Mouse (Mus musculus): ENCODE measurements around the gene Lix1.
A peak's percentile ranks its signal among the peaks of the same experiment; 100 is the strongest.

The Lix1 gene

DNA sequence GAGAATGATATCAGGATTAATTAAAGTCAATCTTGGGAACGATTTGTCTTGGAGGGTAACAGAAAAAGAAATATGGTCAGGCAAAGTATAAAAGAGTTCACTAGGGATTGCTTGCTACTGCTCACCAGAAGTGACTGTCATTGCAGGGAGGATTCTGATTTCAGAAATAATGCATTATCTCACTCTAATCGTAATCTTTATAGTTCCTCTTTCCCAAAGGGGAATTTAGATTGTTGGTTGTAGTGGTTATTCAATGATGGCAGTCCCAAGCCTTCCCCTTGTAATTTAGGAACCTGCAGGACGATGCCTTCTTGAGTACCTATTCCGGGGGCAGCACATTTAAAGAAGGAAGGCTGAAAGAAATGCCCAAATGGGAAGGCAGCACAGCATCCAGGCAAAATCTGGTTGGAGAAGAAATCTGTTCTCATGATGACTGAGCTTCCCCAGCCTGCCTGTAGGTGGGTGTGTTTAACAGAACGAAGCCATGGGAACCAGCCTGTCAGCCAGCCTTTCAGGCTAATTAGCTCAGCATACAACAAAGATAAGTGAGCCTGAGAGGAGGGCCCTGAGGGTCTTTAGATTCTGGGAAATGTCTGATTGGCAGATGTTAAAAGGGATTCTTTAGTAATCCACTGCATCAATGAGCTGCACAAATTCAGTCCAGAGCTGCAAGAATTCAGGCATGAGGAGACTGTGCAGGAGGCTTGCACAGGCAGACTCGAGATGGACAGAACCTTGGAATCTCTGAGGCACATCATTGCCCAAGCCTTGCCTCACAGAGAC lies at the start of gene Lix1:
Gene Lix1 (plus strand): TSS at position 451 of the 783 bp plus-strand sequence.
- no peak for DNase-seq (ENCODE audit: low spot score in 2 of 2)

DNA sequence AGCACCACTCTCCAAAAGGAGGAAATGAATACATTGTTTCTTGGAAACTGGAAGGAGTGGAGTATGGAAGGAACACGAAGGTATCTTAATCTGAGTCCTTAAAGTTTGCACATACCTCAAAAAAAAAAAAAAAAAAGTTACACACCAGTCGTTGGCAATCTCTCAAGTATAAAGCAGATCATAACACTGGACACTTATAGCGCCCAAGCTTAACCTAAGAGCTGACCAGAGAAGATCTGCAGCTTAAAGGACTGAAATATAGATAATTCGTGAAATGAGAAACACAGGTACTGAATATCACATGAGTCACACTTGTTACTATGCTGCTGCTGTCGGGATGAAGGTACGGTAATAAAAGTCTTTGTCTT lies 28.9 kb upstream of the Lix1 start:
- no peak for DNase-seq (ENCODE audit: low spot score in 2 of 2)

DNA sequence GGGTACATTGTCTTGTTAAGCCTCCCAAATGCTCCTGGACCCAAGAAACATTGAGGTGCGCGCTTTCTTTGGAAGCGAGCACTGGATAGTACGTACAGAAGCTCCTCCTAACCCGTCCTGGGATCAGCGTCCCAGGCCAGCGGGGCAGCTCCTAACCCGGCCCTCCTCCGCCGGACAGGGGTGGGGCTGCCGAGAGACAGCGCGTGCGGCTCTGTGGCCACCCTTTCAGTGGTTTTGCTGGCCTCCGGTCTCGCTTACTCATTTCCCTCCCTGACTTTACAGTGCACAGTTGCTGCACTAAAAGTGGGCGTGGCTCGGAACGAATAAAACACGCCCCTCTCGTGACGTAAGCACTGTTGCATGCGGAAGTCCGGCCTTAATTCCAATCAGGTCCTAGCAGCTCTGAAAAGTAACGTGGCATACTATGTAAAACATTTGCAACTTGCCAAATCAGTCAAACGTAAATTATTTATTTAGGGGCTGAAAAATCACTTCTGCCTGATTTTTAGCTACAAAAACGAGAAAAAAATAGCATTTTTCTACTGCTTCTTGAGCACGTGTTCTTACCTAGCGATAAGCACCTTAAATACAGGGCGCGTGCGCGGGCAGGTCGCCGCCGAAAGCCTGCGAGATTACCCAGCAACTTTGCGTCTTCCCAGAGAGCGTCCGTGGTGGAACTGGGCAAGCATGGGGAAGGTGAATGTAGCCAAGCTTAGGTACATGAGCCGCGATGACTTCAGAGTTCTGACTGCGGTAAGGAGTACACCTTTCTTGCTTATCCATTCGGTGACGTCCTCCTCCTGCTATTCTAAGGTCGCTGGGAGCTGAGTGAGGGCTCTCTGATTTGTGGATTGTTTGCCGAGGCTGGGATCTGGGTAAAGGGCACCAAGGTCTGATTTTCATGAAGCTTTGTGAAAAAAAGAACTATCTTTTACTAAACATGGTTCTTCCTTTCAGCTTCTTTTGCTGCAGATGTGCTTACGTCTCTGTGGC lies 28.3 kb upstream of the Lix1 start, which contains the start of gene Riok2:
Gene Riok2 (plus strand): TSS at position 392 of the 993 bp plus-strand sequence.
- peak; percentile 93 to 94 for DNase-seq (ENCODE audit: low spot score in 2 of 2)

DNA sequence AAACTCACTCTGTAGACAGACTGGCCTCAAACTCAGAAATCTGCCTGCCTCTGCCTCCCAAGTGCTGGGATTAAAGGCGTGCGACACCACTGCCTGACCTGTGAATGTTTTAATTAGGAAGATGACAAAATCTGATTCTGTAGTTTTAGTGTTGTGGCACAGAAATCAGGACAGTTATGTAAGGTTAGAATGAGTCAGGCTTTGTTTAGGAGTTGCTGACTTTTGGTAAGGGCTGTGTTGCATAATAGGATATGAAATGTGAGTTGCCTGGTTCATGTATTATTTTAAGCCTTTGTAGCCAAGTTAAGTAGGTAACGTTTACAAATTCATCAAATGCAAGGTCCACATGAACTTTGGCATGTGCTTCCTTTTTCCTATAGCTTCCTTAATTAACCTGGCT lies 26.9 kb upstream of the Lix1 start:
- no peak for DNase-seq (ENCODE audit: low spot score in 2 of 2)

DNA sequence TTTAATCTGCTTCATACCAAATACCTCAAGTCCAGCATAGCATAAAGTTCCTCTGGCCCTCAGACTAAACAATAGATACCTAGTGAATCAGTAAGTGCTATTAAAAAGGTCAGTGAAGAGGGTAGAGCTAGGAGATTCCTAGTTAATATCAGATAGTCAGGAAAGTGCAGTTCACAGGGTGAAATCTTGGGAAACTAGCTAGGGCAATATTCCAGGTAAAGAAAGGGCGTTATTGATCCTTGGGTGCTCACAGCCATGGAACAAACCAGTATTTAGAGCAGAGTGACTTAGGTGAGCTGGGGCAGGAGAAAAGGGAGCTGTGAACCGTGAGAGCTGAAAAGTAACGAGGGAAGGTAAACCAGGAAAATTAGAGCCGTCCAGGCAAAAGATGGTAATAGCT lies 18.8 kb upstream of the Lix1 start:
- DNase-seq (ENCODE audit: low spot score in 2 of 2), result no peak

DNA sequence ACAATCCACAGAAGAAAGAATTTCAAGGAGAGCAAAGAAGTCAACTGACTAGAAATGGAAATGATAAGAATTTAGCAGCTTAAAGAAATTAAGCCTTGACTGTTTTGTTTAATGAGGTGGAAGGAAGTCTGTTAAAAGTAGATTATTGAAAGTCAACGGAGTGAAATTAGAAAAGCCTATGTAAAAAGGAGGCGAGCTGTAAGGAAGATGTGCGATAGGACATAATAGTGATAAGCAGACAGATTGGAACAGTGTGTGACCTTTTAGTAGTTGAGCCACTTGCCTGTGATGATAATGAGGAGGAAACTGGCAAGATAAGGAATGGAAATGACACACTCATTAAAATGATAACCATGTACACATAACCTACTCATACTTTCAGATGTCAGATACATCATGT lies 18.0 kb upstream of the Lix1 start:
- no peak for DNase-seq (ENCODE audit: low spot score in 2 of 2)

DNA sequence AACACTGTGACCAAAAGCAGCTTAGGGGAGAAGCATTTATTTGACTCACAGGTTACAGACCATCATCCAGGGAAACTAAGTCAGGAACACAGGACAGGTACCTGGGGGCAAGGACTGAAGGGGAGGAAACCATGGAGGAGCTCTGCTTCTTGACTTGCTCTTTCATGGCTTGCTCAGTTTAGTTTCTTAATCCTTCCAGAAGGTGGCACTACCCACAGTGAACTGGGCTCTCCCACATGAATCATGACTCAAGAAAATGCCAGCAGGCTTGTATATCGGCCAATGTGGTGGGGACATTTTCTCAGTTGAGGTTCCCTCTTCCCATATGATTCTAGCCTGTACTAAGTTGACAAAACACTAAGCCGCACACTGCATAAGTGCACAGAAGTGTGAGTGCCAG lies 16.4 kb upstream of the Lix1 start:
- no peak for DNase-seq (ENCODE audit: low spot score in 2 of 2)

DNA sequence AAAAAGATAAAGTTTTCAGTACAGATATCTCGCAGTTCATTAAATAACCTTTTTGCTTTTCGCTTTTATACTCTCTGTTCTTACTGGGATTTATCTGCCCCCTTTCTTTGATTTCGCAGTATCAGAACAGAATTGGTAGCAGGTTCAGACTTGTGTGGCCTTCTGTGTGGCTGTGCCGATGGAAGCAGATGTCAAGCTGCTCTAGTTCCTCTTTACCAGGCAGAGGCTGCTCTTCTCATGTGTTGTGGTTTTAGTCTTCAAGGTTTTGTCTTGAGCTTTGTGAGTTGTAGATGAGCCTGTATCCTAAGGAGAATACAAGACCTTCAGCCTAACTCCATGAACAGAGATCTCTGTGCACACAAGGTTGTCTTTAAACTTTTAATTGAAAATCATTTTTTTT lies 10.6 kb upstream of the Lix1 start:
- DNase-seq (ENCODE audit: low spot score in 2 of 2), result no peak

DNA sequence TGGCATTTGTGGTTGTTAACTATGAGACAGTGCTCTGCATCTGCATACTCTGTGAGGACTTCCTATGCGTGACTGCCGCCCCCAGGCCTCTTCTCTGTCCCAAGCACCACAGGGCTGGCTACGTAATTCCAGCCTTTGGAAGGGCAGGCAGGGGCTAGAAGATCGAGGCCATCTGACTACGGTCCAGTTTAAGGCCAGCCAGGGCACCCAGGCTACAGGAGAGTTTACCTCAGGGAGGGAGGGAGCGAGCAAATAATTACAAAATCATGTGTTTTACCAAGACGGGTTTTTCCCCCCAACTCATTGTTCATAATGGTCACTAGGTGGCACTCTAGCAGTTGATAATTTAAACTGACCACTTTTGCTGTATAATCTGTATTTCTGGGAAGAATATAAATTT lies 9.6 kb upstream of the Lix1 start:
- DNase-seq (ENCODE audit: low spot score in 2 of 2), result no peak

DNA sequence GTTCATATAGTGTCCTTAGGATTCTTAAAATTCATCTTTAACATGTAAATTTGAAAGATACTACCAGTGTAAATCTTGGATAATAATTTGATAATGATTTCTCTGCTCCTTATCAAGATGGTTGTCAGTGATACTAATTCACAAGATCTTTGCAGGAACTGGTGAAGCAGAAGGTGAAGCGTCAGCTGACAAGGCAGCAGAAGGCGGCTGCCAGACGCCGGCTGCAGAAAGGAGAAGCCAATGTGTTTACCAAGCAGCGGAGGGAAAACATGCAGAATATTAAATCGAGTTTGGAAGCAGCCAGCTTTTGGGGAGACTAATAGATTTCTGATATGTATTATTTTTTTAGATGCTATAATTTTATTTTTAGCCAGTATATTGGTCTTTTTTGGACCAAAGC lies 9.2 kb upstream of the Lix1 start:
- DNase-seq (ENCODE audit: low spot score in 2 of 2), result no peak

DNA sequence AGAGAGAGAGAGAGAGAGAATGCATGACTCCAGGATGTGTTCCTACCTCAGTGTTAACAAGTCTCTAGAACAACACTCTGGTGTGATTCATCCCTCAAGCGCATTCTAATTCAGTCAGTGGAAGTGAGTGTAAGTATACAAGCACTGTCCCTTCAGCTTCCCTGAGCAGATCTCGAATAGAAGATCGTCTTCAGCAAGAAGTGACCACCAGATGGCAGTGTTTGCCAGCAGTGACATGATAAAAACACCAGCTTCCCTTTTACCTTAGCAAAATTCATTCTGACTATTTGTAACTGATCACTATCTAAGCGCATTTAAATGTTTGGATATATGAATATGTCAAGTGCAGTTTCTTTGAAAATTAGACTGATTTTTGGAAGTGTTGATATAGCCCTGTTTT lies 8.1 kb upstream of the Lix1 start:
- peak; percentile 67 to 84 for DNase-seq (ENCODE audit: low spot score in 2 of 2)

DNA sequence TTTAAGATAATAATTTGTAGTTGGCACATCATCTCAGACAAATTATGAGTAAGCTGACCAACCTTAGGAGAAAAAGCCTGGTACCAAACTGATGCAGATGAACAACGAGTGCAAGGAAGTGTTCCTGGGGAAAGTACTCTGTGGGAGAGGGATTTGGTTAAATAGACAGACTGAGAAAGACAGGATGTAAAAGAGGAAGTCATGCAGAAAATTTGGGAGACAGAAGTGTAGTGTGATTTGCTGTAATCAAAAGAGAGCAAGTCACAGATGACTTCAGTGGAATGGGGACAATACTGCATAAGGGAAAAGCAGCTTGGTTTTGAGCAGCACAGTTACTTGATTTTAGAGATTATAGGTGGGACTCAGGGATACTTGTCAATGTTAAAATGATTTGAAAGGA lies 5.6 kb upstream of the Lix1 start:
- DNase-seq (ENCODE audit: low spot score in 2 of 2), result no peak

DNA sequence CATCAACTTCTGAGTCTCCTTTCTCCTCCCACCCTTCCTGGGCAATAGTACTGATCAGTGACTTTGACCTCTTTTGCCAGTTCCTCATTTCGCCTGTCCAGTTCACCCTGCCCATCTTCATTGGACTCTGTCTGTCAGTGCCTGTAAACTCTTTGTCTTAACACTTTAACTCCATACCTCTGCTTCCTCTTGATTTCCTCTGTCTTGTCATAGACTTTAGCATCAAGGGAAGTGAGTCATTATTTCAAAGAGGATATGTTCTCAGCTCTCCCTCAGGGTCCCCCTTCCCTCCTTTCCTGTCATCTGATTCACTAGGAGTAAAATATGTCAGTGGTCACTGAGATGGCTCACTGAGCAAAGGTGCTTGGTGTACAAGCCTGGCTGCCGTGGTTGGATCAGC lies 3.8 kb upstream of the Lix1 start:
- no peak for DNase-seq (ENCODE audit: low spot score in 2 of 2)

DNA sequence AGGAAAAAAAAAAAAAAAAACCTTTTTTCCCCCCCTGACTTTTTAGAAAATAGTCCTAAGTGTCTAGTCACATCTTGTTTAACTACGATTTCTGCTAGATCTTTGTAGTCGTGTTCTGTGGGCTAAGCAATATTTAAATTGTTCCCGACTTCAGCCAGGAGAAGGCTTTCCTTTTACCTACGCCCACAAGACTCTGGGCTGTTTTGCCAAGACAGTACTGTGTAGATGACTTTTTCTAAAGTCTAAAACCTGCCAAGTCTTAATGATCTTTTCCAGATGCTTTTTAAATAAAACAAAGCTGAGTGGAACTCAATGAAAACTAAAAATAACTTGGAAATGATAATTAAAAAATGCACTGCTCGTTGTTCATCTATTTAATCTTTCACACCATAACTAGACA lies 566 bp downstream of the Lix1 start:
- DNase-seq (ENCODE audit: low spot score in 2 of 2), result no peak

DNA sequence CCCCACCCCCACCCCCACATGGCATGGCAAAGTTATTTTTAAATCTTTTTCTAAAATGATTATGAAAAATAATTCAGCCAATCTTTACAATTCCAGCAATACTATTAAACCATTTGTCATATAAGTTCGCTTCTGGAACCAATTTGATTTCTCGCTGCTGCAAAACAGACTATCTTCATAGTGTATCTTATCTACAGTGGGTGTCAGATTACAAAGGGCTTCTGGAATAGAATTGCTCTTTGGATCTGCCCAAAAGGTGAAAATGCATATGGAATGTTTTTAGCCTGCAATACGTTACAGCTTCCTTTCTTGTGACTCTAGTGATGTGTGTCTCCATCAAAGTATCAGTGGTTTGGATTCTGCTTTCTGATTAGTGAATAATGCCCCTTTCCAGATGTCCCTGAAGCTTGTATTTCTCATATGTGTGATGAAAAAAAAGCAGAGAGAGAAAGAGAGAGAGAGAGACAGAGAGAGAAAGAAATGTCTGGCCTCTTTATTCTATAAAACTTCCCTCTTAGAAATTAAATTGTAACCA lies 1.2 kb downstream of the Lix1 start:
- DNase-seq (ENCODE audit: low spot score in 2 of 2), result no peak

DNA sequence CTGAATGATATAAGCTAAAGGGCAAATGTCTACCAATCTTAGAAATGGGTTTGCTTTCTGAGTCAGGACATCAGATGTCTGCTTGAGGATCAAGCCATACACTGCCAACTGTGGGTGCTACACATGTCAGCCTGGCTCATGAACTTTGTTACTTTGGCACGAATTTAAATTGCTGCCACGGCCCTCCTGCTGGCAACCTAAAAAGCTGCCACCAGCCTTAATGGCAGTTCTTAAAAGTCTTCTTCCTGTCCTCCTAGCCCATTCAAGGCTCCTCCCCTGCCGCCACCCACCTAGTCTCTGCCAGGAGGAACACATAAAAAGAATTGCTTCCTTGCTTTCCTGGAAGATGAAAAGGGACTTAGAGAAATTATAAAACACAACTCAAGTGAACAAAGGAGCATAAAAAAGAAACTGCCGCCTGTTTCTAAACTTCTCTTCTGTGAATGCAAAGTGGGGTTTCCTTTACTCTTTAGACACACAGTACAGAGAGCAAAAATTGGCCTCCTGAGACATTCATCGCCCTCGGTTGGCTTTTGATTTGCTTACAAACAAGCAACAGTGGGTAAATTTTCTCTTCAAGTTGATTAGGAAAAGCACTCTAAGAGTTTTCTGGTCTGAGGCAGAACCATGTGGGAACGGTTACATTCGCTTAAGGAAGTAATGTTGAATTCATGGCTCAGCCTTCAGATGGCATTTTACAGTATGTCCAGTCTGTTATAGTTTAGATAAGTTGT lies 2.5 kb downstream of the Lix1 start:
- no peak for DNase-seq (ENCODE audit: low spot score in 2 of 2)

DNA sequence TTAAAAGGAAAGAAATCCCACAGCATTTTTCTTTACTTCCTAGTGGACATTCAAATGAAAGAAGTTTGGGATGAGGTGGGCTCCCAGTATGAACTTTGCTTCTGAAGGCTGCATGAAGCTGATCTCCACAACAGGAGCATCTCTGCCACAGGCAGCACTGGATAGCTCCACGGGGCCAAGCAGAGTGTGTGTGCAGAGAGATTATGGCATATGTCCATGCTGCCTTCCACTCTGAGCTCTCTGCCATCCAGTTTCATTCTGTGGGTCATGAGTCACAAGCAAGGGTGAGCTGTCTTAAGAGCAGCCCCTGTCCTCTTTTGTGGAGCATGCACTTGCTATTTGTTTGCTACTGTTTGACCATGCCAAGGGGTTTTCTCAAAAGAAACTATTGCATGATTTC lies 3.1 kb downstream of the Lix1 start:
- DNase-seq (ENCODE audit: low spot score in 2 of 2), result no peak

DNA sequence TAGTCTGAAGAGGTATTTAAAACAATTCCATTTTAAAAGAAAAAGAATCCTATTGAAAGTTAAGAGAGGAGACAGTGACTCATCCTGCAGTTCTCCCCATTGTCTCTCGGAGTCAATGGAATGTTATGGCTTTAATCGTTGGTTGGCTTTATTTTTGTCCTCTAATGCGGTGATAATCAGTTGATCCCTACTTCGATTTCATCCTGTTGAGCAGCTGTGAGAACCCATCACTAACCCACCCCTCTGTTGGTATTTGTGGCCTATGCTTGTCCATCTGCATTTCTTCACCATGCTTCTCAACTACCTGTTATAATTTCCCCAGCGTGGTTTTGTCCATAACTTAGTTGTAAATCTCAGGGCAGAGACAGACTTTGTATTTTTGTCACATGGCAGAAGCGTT lies 5.7 kb downstream of the Lix1 start:
- DNase-seq (ENCODE audit: low spot score in 2 of 2), result no peak

DNA sequence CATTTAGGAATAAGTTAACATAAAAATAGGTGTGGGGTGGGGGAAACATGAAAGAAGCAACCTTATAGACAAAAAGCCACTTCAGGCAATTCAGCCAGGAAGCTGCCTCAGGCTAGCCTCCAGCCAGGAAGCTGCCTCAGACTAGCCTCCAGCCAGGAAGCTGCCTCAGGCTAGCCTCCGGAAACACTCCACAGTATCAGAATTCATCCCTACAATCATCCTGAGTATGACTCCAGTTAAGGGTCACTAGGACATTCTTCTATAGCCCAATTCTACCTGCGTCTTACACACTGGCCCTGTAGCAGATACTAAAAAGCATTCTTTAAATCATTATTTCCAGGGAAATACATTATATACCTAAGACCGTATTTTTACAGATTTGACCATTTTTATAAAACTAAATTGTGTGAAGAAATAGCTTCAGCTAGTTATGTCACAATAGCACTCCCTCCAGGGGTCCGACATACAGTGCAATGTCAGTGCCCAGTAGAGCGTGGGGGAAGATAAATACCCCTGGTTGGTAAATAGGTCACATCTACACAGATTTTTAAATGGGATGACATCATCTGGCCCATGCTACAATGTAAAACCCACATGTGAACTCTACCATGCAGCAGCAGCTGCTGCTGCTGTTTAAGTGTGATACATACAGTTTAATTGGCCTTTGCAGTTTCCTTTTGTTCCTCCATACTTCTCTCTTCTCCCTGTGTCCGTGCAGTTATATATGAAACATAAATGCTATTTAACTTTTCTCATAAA lies 6.4 kb downstream of the Lix1 start:
- DNase-seq (ENCODE audit: low spot score in 2 of 2), result no peak

DNA sequence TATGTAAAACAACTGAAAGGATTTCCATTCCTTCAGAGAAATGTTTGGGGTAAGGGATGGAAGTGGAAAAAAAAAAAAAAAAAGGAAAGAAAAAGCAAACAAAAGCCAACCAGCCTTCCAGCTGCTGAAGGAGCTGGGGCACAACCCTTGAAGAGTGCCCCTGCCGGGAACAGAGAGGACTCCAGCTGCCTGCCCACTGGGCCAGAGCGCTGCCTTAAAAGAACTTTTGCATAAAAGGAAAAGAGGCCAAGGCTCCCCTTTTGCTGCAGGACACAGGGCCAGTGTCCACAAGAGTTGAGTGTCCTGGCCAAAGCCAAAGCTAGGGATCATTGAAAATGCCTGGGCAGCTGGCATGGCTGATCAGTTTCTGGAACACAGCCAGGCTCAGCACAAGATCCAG lies 7.1 kb downstream of the Lix1 start:
- DNase-seq (ENCODE audit: low spot score in 2 of 2), result no peak

DNA sequence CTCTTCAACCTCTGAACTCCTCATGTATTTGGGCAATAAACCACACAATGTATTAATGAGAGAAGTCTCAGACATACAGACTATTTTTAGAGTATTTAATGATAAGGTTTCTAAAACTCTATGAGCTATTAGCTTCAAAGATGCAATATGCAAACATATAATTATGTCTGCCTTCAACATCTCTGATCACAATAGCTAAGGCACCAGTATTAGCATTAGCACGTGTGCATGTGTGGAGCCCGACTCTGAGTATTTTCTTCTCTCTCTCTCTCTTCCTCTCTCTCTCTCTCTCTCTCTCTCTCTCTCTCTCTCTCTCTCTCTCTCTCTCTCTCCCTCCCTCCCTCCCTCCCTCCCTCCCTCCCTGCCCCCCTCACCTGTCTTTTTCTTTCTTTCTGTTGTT lies 9.0 kb downstream of the Lix1 start:
- DNase-seq (ENCODE audit: low spot score in 2 of 2), result no peak
